Mouse (Mus musculus) neural tube, embryonic 14.5 days (tissue): ENCODE data around the gene Wdr34. TPM values are rescaled to one million over a fixed set of nuclear protein-coding genes. Genes with fewer than 3 reads are reported as not detected.

Experiments
- ATAC-seq: fragments of 200-750 bp; cut with Nextera tagmentation; 2 replicates; pipeline ENCODE4 v1.8.0; 2017; ENCODE audit warnings: low read depth, mild to moderate bottlenecking, moderate TSS enrichment, moderate library complexity
- H3K27ac ChIP-seq: fragments of 300-500 bp; sonication (generic); 2 replicates; pipeline ENCODE4 v1.5.1; 2014; ENCODE audit warnings: low read depth, mild to moderate bottlenecking, control low read depth, low read length, moderate library complexity, mixed read lengths
- H3K27me3 ChIP-seq: fragments of 300-500 bp; sonication (generic); 2 replicates; pipeline ENCODE4 v1.6.1; 2014; ENCODE audit warnings: low read length; ENCODE audit not compliant: control insufficient read depth, insufficient read depth
- H3K36me3 ChIP-seq: fragments of 300-500 bp; sonication (generic); 2 replicates; pipeline ENCODE4 v1.6.1; 2014; ENCODE audit warnings: low read length, mixed read lengths; ENCODE audit not compliant: control insufficient read depth, insufficient read depth
- H3K4me1 ChIP-seq: fragments of 300-500 bp; sonication (generic); 2 replicates; pipeline ENCODE4 v1.6.1; 2014; ENCODE audit warnings: low read length; ENCODE audit not compliant: control insufficient read depth, insufficient read depth
- H3K4me2 ChIP-seq: fragments of 300-500 bp; sonication (generic); 2 replicates; pipeline ENCODE4 v1.6.1; 2014; ENCODE audit warnings: mild to moderate bottlenecking, low read depth, low read length, control low read depth
- H3K4me3 ChIP-seq: fragments of 300-500 bp; sonication (generic); 2 replicates; pipeline ENCODE4 v1.5.1; 2014; ENCODE audit warnings: low read depth, low read length, control low read depth, mixed read lengths
- H3K9ac ChIP-seq: fragments of 300-500 bp; sonication (generic); replicated peaks from 2 replicates; pipeline ENCODE4 v1.6.1; 2014; ENCODE audit warnings: low read depth, mild to moderate bottlenecking, control low read depth, low read length, mixed read lengths
- H3K9me3 ChIP-seq: fragments of 300-500 bp; sonication (generic); 2 replicates; pipeline ENCODE4 v1.6.1; 2016; ENCODE audit warnings: low read length; ENCODE audit not compliant: control insufficient read depth
- WGBS: fragments of 180-500 bp; shearing (Covaris S2); extraction: QIAGEN DNeasy Blood & Tissue Kit; methylation state at CpG from one replicate; pipeline ENCODE4 v1.1.7; 2014; 5-methylcytosine and 5-hydroxymethylcytosine counted together
- polyA plus RNA-seq: library from polyadenylated mRNA; unstranded; fragments of >200 nt; fragmentation: Nextera tagmentation; extraction: Ambion mirVana; gene quantifications from 2 replicates; pipeline ENCODE4 v1.2.1, GENCODE M21; 2014

Wdr34 gene
- polyA plus RNA-seq: 57.4 and 74.1 TPM in 2 replicates

GRCm38 (mm10) chr2:30048699-30049388 lies at the start of gene Wdr34:
Gene Wdr34 (minus strand): TSS chr2:30048881.
- peak within 1 kb of the TSS; percentile 60 for H3K4me3 ChIP-seq
- no peaks in the 10 kb centered on the region for H3K36me3 ChIP-seq
- WGBS: under 1% methylated on average over 48 of the region's 54 CpGs
- H3K27ac ChIP-seq: peak within 1 kb of the TSS; percentile 92
- no peaks in the 10 kb centered on the region for H3K27me3 ChIP-seq
- peak within 1 kb of the TSS; percentile 57 for H3K9ac ChIP-seq
- H3K4me1 ChIP-seq: no peaks in the 10 kb centered on the region
- H3K9me3 ChIP-seq: no peaks in the 10 kb centered on the region
- peak; percentile 95 for ATAC-seq
- H3K4me2 ChIP-seq: peak within 1 kb of the TSS; percentile 55

- Histone ChIP-seq H3K27me3 (no peaks in the 10 kb centered on the region), H3K9me3 (no peaks in the 10 kb centered on the region), H3K27ac (no peak overlapping the region), H3K4me1 (peaks cover 6% of the 10 kb centered on the region; the same call in 1 of the 2 replicates), H3K4me3 (no peak overlapping the region), H3K4me2 (no peak overlapping the region), H3K9ac (no peak overlapping the region), H3K36me3 (peaks cover 26% of the 10 kb centered on the region)
- no peak for ATAC-seq
- 86% methylated on average over 2 of the region's 2 CpGs for WGBS
Observed at GRCm38 (mm10) chr2:30095882-30096527, 47.3 kb upstream of the Wdr34 start.

- 2% methylated on average over 13 of the region's 13 CpGs for WGBS
- Histone ChIP-seq H3K27me3 (no peaks in the 10 kb centered on the region), H3K36me3 (peaks cover 10% of the 10 kb centered on the region), H3K27ac (no peak overlapping the region), H3K4me3 (peak overlapping the region; percentile 47), H3K4me1 (peaks cover 6% of the 10 kb centered on the region; the same call in 1 of the 2 replicates), H3K9me3 (no peaks in the 10 kb centered on the region), H3K9ac (peak overlapping the region; percentile 53), H3K4me2 (peak overlapping the region; percentile 61)
- no peak for ATAC-seq
Observed at GRCm38 (mm10) chr2:30094208-30094588, 45.5 kb upstream of the Wdr34 start.

DNA sequence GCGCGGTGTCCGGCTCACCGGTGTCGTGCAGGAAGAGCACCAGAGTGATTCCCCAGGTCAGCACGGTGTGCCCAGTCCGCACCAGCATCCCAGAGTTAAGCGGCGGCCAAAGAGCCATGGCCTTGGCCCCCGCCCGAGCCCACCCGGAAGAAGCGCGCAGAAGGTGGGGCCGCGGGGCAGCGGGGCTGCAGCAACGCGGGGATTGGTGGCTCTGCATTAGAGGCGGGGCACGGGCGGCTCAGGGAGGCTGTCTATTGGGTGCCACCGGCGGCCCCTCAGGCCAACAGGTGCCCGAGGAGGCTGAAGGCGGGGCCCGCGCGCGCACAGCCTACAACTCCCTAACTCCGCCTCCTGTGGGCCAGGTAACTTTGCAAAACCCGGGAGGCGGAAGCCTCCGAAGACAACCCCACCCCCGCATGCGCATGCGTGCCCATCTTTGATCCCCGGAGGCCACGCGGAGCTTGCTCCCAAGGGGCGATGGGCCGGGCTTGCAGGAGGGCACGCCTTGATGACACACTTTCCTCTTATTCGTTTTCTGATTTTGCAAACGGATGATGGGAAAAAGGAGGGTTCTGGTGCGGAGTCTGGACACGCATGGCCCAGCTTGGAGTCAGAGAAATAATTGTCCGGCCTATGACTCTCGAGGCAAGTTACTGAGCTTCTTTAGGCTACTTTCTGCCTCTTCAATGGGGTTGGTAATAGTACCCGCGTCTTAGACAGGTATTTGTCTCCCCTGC lies 45.0 kb upstream of the Wdr34 start, which contains the start of gene Zdhhc12:
Gene Zdhhc12 (minus strand): TSS at position 178 of the 737 bp plus-strand sequence.
- H3K4me1 ChIP-seq: peaks cover 6% of the 10 kb centered on the region; the same call in 1 of the 2 replicates
- no peaks in the 10 kb centered on the region for H3K27me3 ChIP-seq
- no peak within 1 kb of the TSS for H3K27ac ChIP-seq
- ATAC-seq: peak; percentile 95
- peak within 1 kb of the TSS; percentile 53 for H3K9ac ChIP-seq
- no peaks in the 10 kb centered on the region for H3K9me3 ChIP-seq
- peaks cover 4% of the 10 kb centered on the region for H3K36me3 ChIP-seq
- under 1% methylated on average over 50 of the region's 51 CpGs for WGBS
- peak within 1 kb of the TSS; percentile 47 for H3K4me3 ChIP-seq
- H3K4me2 ChIP-seq: peak within 1 kb of the TSS; percentile 61

DNA sequence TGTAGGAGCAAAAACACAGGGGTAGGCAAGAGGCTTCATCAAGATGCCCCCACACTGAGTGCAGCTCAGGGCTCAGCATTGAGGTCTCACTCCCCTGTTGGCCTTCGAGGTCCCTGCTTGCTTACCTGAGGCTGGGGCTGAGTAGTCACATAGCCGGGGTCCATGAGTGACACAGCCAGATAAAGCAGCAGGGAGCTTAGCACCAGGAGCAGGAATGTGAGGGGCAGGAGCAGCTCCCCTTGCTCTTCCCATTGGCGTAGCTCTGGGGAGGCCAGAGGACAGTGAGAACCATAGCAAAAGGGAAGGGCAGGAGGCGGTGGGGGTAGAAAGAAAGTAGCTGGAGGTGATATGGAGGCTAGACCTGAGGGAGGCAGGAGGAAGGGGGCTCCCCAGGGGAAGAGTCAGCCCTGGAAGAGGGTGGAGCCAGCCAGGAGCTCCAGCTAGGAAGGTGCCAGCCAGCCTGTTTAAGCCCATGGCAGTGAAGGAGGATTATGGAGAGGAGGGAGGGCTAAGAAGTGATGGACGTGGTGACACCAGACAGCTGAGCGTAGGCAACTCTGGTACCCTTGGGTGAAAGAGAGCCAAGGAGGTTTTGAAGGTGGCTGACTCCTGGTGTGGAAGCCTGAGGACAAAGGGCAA lies 43.7 kb upstream of the Wdr34 start:
- no peak for ATAC-seq
- Histone ChIP-seq H3K27me3 (no peaks in the 10 kb centered on the region), H3K4me2 (peak overlapping the region; percentile 61; the same call in 1 of the 2 replicates), H3K4me3 (no peak overlapping the region), H3K9ac (no peak overlapping the region), H3K36me3 (no peaks in the 10 kb centered on the region), H3K4me1 (peaks cover 6% of the 10 kb centered on the region; the same call in 1 of the 2 replicates), H3K27ac (no peak overlapping the region), H3K9me3 (no peaks in the 10 kb centered on the region)
- WGBS: 67% methylated on average over 6 of the region's 6 CpGs

DNA sequence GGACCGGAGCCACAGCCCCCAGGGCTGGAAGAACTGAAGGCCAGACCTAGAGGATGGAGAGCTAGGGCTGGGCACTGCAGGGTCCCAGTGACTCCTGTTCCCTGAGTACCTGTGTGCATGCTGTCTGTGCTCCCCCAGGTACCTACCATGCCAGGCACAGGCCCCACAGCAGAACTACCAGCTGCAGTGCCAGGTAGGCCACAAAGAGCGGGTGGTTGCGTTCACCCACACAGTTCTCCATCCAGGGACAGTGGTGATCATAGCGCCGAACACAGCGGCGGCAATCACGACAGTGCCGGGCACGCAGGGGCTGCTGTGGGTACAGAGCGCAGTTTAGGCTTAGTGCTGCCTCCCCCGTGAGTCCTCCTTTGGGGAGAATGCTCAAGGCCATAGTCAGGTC lies 42.8 kb upstream of the Wdr34 start:
- peaks cover 6% of the 10 kb centered on the region; the same call in 1 of the 2 replicates for H3K4me1 ChIP-seq
- H3K4me2 ChIP-seq: no peak overlapping the region
- H3K36me3 ChIP-seq: no peaks in the 10 kb centered on the region
- no peak overlapping the region for H3K9ac ChIP-seq
- H3K27ac ChIP-seq: no peak overlapping the region
- no peaks in the 10 kb centered on the region for H3K9me3 ChIP-seq
- WGBS: 96% methylated on average over 12 of the region's 12 CpGs
- no peak overlapping the region for H3K4me3 ChIP-seq
- ATAC-seq: no peak
- no peaks in the 10 kb centered on the region for H3K27me3 ChIP-seq

GRCm38 (mm10) chr2:30087310-30087709 lies 38.6 kb upstream of the Wdr34 start:
- ATAC-seq: no peak
- Histone ChIP-seq H3K27me3 (no peaks in the 10 kb centered on the region), H3K9ac (no peak overlapping the region), H3K4me2 (no peak overlapping the region), H3K4me1 (no peaks in the 10 kb centered on the region), H3K9me3 (no peaks in the 10 kb centered on the region), H3K27ac (no peak overlapping the region), H3K4me3 (no peak overlapping the region), H3K36me3 (no peaks in the 10 kb centered on the region)
- 93% methylated on average over 4 of the region's 4 CpGs for WGBS

DNA sequence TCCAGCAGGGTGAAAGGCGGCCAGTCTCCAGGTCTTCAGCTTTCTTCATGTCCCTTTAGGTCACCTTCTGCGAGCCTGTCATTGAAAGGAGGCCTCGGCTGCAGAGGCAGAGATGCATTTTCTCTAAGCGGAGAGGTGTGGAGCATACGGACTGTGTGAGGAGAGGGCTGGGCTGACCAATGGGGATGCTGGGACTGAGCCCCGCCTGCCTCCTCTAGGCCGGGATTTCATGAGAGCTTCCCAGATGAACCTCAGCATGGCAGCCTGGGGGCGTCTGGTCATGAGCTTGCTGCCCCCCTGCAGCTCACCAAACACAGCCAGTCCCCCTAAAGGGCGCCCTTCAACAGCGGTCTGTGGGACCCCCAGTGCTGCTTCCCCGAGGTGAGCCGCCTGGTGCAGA lies 36.0 kb upstream of the Wdr34 start:
- Histone ChIP-seq H3K4me1 (no peaks in the 10 kb centered on the region), H3K36me3 (no peaks in the 10 kb centered on the region), H3K4me2 (peak overlapping the region; percentile 35; the same call in 1 of the 2 replicates), H3K27ac (no peak overlapping the region), H3K9me3 (no peaks in the 10 kb centered on the region), H3K9ac (0 out of 2 replicates have a peak overlapping the region, but pooled peaks have one; percentile 25), H3K4me3 (no peak overlapping the region), H3K27me3 (no peaks in the 10 kb centered on the region)
- WGBS: 11% methylated on average over 12 of the region's 12 CpGs
- no peak; the same call in 1 of the 2 replicates for ATAC-seq
